Mouse (Mus musculus): ENCODE measurements around the gene Zcchc24.

DNA sequence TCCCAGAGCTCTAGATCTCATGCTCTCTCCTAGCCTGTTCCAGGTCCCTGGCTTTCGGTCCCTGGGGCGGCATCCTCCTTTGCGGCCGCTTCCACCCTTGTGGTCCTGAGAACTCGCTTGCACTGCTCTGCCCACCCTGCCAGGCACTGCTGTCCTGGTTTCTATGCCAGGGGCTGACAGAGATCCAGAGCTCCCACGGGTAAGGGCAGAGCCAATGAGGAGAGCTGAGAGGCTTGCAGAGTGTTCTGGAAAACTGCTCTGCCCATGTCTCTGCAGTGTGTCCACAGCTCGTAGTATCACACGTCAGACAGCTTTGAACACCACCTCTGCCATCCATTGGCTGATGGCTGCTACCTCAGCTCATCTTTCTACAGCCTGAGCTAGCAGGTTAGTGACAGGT, 51.1 kb downstream of the Zcchc24 start:
- TF ChIP-seq CTCF (IDR thresholded peaks at IDR 0.05) (no peak), EP300 (IDR thresholded peaks at IDR 0.05) (no peak)

All from lung, postnatal 0 days (tissue).